Mouse (Mus musculus): ENCODE measurements at regions not wholly inside any gene's neighbourhood (a gene's known extent, or its start where the extent isn't known, plus 50 kb on each side); places are given as distances from the start of the nearest gene placed in this dataset.
"Not testable (repeated sequence)": the region's sequence is repeated elsewhere in the genome, so short reads cannot be mapped to it uniquely, and the experiment has no call there.

DNA sequence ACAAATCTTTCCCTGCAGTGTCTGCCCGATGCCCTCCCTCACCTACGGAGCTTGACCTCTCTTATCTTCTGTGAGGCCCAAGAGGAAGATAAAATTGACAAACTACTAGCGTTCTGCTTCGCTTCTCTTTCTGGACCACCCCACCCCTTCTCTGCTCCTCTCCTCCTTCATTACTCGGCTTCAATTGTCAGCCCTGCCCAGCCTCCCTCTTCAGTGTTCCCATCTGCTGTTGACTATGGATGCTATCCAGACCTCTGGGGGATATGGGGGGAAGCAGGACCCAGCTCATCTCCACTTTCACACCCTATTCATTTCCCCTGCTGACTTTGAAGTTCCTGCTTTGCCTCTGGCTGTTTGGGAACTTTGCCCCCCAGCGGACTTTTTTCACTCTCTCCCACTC lies 214.5 kb downstream of the Dact1 start:
- no peak for DNase-seq (ENCODE audit: low spot score)
- H3K4me3 ChIP-seq: no peak overlapping the region

DNA sequence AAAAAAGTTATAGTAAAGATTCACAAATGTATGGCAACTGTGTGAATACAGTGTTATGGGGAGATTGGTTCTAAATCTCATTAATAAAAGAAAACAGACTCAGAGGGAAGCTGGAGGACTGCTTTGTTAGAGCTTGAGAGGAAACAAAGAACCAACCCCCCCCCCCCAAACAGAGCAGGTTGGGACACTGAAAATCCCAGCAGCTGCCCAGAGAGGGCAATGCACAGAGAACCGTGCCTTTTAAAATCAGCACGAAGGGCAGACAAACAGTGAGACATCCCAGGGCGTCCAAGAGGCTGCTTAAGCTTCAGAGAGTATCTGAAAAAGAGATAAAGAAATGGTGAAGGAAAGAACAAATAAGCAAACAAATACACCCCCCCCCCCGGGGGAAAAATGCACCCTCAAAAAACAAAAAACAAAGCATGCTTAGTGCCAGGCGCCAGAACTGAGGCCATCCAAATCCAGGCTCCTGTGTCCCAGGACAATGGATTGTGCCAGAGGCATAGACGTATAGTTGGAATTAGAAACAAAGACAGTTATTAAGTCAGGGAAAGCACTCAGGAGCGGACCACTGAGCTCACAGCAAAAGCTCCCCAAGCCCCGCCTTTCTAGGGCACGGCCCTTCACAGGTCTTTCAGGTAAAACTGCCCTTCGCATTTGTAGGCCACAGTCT lies 215.7 kb downstream of the Dact1 start:
- peaks cover 27% of the 10 kb centered on the region for H3K4me1 ChIP-seq
- H3K27ac ChIP-seq (replicated peaks): peak overlapping the region; percentile 29; the same call in 1 of the 2 replicates
- no peaks in the 10 kb centered on the region for H3K36me3 ChIP-seq
- no peak for DNase-seq (ENCODE audit: low spot score)
- WGBS: 25% methylated on average over 10 of the region's 10 CpGs
- H3K27me3 ChIP-seq (ENCODE audit: low read depth, poor library complexity, severe bottlenecking): peaks cover 10% of the 10 kb centered on the region; the same call in 1 of the 2 replicates
- H3K9me3 ChIP-seq (replicated peaks): no peaks in the 10 kb centered on the region
- no peak overlapping the region for H3K4me3 ChIP-seq

More for the DNA sequence above, 214.5 kb downstream of the Dact1 start:
- Histone ChIP-seq H3K27me3 (ENCODE audit: low read depth, poor library complexity, severe bottlenecking) (peaks cover 10% of the 10 kb centered on the region; the same call in 1 of the 2 replicates), H3K9me3 (replicated peaks) (no peaks in the 10 kb centered on the region), H3K4me1 (peaks cover 27% of the 10 kb centered on the region), H3K36me3 (no peaks in the 10 kb centered on the region), H3K27ac (replicated peaks) (no peak overlapping the region)
- WGBS: 52% methylated on average over 6 of the region's 6 CpGs

DNA sequence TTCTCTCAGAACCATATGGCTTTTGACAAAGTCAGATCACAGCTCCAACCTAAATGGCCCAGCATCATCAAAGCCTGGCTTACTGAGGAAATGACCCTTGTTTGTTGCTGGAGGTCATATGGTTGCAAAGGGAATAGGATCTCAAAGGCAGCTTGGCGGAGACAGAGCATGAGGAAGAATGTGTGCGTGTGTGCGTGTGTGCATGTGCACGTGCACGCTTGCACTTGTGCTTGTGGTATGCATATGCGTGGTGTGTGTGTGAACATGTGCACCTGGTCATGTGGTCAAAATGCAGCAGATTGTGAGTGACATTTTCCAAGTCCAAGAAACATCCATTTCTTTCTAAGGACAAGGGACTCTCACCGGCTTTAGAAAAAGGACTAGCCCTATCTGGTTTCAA lies 216.9 kb downstream of the Dact1 start:
- Histone ChIP-seq H3K9me3 (replicated peaks) (no peaks in the 10 kb centered on the region), H3K27me3 (ENCODE audit: low read depth, poor library complexity, severe bottlenecking) (peaks cover 17% of the 10 kb centered on the region), H3K4me1 (peaks cover 27% of the 10 kb centered on the region), H3K36me3 (no peaks in the 10 kb centered on the region), H3K27ac (replicated peaks) (no peak overlapping the region), H3K4me3 (no peak overlapping the region)
- 86% methylated on average over 7 of the region's 7 CpGs for WGBS
- no peak for DNase-seq (ENCODE audit: low spot score)

DNA sequence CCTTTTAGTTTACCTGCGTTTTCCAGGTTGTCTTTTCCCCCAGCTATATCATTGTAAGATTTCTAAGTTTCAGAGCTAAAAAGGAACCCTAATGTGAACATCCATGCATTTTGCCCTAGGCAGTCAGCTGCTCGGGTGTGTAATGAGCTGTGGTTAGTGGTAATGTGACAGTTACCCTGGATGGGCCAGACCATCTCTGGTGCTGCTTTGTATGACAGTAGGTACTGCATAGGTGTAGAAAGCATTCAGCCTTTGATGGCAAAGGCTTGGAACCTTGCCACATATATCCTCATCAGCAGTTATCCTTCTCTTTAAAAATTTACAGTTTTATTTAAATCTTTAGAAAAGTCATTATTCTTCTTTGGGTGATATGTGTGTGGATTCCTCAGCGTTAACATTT lies 222.5 kb downstream of the Dact1 start:
- Histone ChIP-seq H3K36me3 (no peaks in the 10 kb centered on the region), H3K27me3 (ENCODE audit: low read depth, poor library complexity, severe bottlenecking) (peaks cover 17% of the 10 kb centered on the region), H3K4me3 (no peak overlapping the region), H3K9me3 (replicated peaks) (no peaks in the 10 kb centered on the region), H3K4me1 (peaks cover 20% of the 10 kb centered on the region), H3K27ac (replicated peaks) (peak overlapping the region; percentile 76; the same call in 1 of the 2 replicates)
- WGBS: 86% methylated on average over 3 of the region's 3 CpGs
- no peak for DNase-seq (ENCODE audit: low spot score)

DNA sequence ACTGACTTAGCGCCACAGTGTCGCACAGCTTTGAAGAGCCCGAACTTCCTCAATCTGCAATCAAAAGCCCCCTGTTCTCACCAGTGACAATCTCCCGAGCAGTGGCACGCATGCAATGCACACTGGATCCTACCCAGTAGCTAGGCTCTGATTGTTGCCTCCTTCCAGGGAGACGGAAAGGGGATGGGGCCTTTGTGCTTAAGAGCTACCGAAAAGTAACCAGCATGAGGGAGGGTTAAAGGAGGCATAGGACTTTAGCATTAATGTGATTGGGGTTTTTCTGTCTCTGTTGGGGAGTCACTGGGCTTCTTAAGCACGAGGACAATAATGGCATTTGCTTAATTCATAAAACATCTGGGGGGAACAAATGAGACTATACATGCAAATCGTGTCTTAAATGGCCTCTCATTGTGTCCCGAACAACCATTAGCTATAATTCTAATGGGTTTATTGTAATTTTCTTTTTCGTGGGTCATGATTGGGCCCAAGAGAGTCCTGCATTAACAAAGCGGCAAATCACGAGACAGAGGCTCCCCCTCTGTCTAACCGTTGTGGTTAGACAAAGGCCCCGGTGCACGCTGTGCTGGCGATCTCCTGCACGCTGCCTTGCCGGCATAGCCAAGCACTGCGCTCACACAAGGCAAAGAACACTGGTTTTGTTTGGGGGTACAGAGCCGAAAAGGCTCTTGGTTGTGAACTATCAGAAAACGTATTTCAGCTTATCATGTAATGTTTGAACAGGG lies 223.2 kb downstream of the Dact1 start:
- 58% methylated on average over 22 of the region's 22 CpGs for WGBS
- DNase-seq (ENCODE audit: low spot score): peak; percentile 54
- no peaks in the 10 kb centered on the region for H3K36me3 ChIP-seq
- no peak overlapping the region for H3K4me3 ChIP-seq
- peaks cover 16% of the 10 kb centered on the region for H3K27me3 ChIP-seq (ENCODE audit: low read depth, poor library complexity, severe bottlenecking)
- peak overlapping the region; percentile 76 for H3K27ac ChIP-seq (replicated peaks)
- H3K9me3 ChIP-seq (replicated peaks): no peaks in the 10 kb centered on the region
- H3K4me1 ChIP-seq: peaks cover 20% of the 10 kb centered on the region

DNA sequence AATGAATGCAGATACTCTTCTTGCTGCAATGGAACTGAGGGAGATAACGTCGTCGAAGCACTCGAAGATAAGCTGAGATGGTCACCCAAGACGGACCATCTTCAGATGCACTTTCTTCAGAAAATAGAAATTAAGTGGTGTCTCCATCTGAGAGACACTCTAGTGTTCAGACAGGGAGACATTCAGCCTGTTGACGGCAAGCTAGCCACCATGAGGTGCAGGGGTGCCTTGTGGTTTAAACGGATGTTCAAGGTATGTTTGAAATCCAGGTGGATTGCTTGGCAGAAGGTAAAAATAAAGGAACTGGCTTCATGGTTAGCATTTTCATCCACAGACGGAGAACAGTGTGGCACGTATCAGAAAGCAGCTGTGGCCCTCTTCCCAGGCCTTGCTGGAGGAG lies 224.0 kb downstream of the Dact1 start:
- no peak for DNase-seq (ENCODE audit: low spot score)
- no peak overlapping the region for H3K4me3 ChIP-seq
- H3K9me3 ChIP-seq (replicated peaks): no peaks in the 10 kb centered on the region
- peaks cover 16% of the 10 kb centered on the region for H3K27me3 ChIP-seq (ENCODE audit: low read depth, poor library complexity, severe bottlenecking)
- H3K27ac ChIP-seq (replicated peaks): peak overlapping the region; percentile 76
- 90% methylated on average over 9 of the region's 9 CpGs for WGBS
- H3K36me3 ChIP-seq: no peaks in the 10 kb centered on the region
- peaks cover 20% of the 10 kb centered on the region for H3K4me1 ChIP-seq

DNA sequence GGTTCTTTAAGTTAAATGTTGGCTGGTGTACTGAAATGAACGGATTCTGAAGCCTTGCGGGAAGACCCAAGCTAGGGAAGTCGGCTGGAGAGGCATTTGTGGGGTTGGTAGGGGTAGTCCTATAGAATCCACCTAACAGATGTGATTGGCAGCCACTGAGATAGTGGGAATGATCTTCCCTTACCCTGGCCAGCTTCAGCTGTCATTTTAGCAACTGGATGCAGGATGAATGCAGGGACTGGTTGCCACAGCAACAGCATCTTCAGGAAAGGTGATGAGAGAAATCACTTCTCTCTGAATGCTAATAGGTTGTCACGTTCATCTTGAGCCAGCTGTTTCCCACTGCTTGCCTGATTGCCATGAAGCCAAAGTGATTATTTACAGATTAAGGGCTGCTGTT lies 224.5 kb downstream of the Dact1 start:
- WGBS: 79% methylated on average over 4 of the region's 4 CpGs
- peaks cover 20% of the 10 kb centered on the region for H3K4me1 ChIP-seq
- no peaks in the 10 kb centered on the region for H3K9me3 ChIP-seq (replicated peaks)
- H3K27ac ChIP-seq (replicated peaks): peak overlapping the region; percentile 76; the same call in 1 of the 2 replicates
- peaks cover 16% of the 10 kb centered on the region for H3K27me3 ChIP-seq (ENCODE audit: low read depth, poor library complexity, severe bottlenecking)
- H3K36me3 ChIP-seq: no peaks in the 10 kb centered on the region
- DNase-seq (ENCODE audit: low spot score): no peak
- no peak overlapping the region for H3K4me3 ChIP-seq

DNA sequence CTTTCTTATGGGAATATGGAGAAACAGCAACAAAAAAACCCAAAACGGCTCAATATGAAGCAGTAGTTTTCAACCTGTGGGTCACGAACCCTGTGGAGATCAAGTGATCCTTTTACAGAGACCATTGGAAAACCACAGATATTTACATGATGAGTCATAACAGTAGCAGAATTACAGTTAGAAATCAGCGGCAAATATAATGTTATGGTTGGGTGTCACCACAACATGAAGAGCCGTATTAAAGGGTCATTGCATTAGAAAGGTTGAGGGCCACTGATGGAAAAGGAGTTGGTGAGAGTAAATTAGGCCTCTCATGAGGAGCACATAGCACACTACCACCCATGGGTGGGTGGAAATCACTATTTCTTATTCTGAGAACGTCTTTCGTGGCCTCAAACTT lies 225.6 kb downstream of the Dact1 start:
- no peak overlapping the region for H3K4me3 ChIP-seq
- peaks cover 20% of the 10 kb centered on the region for H3K4me1 ChIP-seq
- no peak overlapping the region for H3K27ac ChIP-seq (replicated peaks)
- no peaks in the 10 kb centered on the region for H3K36me3 ChIP-seq
- no peak for DNase-seq (ENCODE audit: low spot score)
- no peaks in the 10 kb centered on the region for H3K9me3 ChIP-seq (replicated peaks)
- H3K27me3 ChIP-seq (ENCODE audit: low read depth, poor library complexity, severe bottlenecking): peaks cover 16% of the 10 kb centered on the region
- 96% methylated on average over 6 of the region's 6 CpGs for WGBS

DNA sequence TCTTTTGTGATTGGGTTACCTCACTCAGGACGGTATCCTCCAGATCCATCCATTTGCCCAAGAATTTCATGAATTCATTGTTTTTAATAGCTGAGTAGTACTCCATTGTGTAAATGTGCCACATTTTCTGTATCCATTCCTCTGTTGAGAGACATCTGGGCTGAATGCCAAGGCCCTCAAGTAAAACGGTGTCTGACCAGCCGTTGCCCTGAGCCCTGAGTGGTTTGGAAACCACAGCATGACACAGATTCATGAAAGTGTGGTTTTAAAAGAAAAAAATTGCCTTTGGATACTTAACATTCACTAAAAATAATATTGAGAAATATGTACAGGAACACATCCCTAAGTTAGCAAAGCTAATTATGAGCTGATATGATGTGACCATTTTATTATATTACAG lies 226.1 kb downstream of the Dact1 start:
- 93% methylated on average over 3 of the region's 3 CpGs for WGBS
- Histone ChIP-seq H3K27me3 (ENCODE audit: low read depth, poor library complexity, severe bottlenecking) (peaks cover 12% of the 10 kb centered on the region), H3K4me1 (peaks cover 20% of the 10 kb centered on the region)
- not testable (repeated sequence) for H3K4me3 ChIP-seq; H3K27ac ChIP-seq (replicated peaks); H3K9me3 ChIP-seq (replicated peaks); H3K36me3 ChIP-seq; DNase-seq (ENCODE audit: low spot score)

DNA sequence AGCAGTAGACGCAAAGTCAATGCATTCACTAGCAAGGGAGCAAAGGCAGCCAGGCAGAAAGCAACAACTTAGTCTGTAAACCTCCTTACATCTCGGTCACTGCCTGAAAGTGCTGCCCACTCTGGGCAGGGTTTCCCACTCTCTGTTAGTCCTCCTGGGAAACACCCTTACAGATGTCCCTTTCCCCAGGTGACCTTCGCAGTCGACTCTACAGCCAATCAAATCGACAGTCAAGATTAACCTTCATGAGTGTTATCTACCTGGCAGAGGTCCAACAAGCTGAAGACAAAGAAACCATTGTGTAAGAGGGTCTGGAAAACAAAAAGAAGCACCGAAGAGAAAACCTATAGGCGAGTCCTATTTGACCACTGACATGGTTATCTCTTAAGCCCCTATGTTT lies 229.0 kb downstream of the Dact1 start:
- no peaks in the 10 kb centered on the region for H3K36me3 ChIP-seq
- no peaks in the 10 kb centered on the region for H3K9me3 ChIP-seq (replicated peaks)
- no peak for DNase-seq (ENCODE audit: low spot score)
- 94% methylated on average over 7 of the region's 7 CpGs for whole genome bisulfite sequencing
- H3K4me3 ChIP-seq: no peak overlapping the region
- peaks cover 15% of the 10 kb centered on the region for H3K4me1 ChIP-seq
- H3K27ac ChIP-seq (replicated peaks): no peak overlapping the region
- peaks cover 7% of the 10 kb centered on the region for H3K27me3 ChIP-seq (ENCODE audit: low read depth, poor library complexity, severe bottlenecking)

DNA sequence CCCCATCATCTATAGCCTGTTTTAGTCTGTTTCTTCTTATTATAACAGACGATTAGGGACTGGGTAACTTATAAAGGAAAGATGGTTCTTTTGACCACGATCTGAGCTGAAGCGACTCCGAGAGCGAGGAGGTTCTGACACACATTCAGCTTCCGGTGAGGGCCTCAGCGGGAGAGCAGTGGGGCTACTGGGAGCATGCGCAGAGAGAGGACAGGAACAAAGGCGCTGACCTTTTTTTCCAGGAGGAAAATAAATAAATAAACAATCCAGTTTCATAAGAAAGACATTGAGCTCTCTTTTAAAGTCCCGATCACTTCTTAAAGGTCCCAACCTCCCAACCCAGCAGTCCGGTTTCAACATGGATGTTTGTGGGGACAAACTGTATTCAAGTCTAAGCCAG lies 230.6 kb downstream of the Dact1 start:
- Histone ChIP-seq H3K9me3 (replicated peaks) (no peaks in the 10 kb centered on the region), H3K27ac (replicated peaks) (no peak overlapping the region), H3K4me3 (no peak overlapping the region), H3K36me3 (no peaks in the 10 kb centered on the region), H3K4me1 (peaks cover 9% of the 10 kb centered on the region), H3K27me3 (ENCODE audit: low read depth, poor library complexity, severe bottlenecking) (no peaks in the 10 kb centered on the region)
- whole genome bisulfite sequencing: 85% methylated on average over 11 of the region's 11 CpGs
- no peak for DNase-seq (ENCODE audit: low spot score)

DNA sequence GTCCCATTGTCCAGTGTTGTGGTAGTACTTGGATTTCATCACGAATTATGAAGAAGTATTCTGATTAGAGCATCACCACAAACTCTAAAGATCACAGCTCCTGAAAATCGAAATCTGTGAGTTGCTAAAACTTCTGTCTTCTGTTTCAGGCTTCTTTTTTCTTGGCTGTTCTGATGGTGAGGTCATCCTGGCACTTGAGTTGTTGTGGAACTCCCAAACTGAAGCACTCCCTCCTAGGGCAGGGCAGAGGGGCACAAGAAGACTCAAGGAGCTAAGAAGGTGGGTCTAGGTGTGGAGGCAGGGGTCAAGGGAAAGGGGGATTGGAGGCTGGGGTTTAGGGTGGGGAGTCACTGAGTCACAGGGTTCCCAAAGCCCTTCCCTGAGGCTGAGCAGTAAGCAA lies 232.3 kb downstream of the Dact1 start:
- WGBS: 81% methylated on average over 2 of the region's 2 CpGs
- H3K4me3 ChIP-seq: no peak overlapping the region
- H3K36me3 ChIP-seq: no peaks in the 10 kb centered on the region
- no peak for DNase-seq (ENCODE audit: low spot score)
- peaks cover 9% of the 10 kb centered on the region for H3K4me1 ChIP-seq
- no peaks in the 10 kb centered on the region for H3K27me3 ChIP-seq (ENCODE audit: low read depth, poor library complexity, severe bottlenecking)
- H3K27ac ChIP-seq (replicated peaks): no peak overlapping the region
- H3K9me3 ChIP-seq (replicated peaks): no peaks in the 10 kb centered on the region

DNA sequence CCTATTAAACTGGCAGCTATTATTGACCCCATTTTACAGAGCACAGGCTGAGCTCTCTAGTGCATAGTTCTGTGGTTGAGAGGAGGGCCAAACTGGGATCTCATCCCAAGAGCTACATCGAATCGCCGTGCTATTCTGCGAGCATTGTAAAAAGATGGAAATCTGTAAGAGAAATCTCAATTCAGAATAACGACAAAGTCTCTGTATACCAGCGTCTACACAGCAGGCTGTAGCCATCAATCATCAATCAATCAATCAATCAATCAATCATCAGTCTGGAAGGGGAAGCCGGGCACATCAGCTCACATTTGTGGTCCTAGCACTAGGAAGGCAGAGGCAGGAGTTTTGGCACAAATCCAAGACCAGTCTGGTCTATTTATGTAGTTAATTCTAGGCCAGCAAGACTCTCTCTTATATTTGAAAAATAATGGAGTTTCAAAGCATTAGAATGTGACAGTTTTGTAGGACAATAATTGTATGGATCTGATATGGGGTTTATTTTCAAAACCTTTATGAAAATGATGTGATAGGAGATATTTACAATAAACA lies 234.0 kb downstream of the Dact1 start:
- H3K4me1 ChIP-seq: peaks cover 9% of the 10 kb centered on the region
- H3K4me3 ChIP-seq: no peak overlapping the region
- no peak overlapping the region for H3K27ac ChIP-seq (replicated peaks)
- no peaks in the 10 kb centered on the region for H3K36me3 ChIP-seq
- H3K27me3 ChIP-seq (ENCODE audit: low read depth, poor library complexity, severe bottlenecking): no peaks in the 10 kb centered on the region
- WGBS: 86% methylated on average over 7 of the region's 7 CpGs
- DNase-seq (ENCODE audit: low spot score): no peak
- no peaks in the 10 kb centered on the region for H3K9me3 ChIP-seq (replicated peaks)
